Mouse (Mus musculus) left cerebral cortex, postnatal 36 days (tissue): ENCODE measurements at regions not wholly inside any gene's neighbourhood (a gene's known extent, or its start where the extent isn't known, plus 50 kb on each side); places are given as distances from the start of the nearest gene placed in this dataset.

Experiments
- DNase-seq, 2 experiments: peaks; one replicate each; pipeline ENCODE4 v3.0.0; 2021 to 2022; ENCODE audit warnings: low spot score in 2 of 2, mixed read lengths in 1 of 2
- intact Hi-C: fragments of 180-260 bp; cut with DNase I; formaldehyde crosslinking; loops from one replicate; pipeline ENCODE4 v1.15.1; 2025

DNA sequence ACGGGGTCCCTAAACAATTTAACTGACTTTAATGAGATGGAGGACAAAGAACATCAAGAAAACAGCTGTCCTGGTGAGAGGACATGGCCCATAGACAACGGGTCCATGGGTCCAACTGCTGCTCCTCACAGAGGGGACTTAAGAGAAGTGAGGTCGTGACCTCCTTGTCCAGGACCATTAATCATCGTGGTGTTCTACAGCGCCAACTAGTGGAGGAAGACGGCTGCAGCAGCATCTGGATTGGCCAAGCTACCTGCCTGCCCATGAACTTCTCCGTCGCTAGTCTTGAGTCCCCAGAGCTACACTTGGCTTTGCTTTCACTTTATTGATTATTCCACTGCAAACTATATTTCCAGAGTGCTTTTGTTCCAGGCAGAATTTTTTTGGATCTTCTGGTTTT is 86.6 kb upstream of the A230072I06Rik start:
- intact Hi-C loops: no loop called here
- DNase-seq: no peak

GRCm38 (mm10) chr8:12205909-12206308 is 72.7 kb upstream of the A230072I06Rik start:
- no peak for DNase-seq
- intact Hi-C loops: no loop called here

DNA sequence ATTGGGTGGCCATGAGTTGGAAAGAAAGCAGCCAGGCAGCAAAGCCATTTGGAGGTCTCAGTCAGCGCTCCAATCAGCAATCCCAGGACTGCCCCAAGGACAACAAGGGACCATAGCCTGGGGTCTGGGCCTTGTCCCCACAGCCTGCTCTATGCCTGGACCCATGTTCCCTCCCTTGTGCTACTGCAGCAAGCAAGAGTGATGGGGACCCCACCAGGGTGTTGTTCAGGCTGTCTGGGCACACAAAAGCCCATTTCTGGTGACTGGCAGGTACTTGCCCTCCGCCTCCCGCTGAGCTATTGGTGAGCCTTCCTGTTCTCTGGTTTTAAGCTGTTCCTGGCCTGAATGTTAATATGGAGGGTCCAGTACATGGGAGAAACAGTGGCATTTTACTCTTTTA is 71.2 kb upstream of the A230072I06Rik start:
- intact Hi-C loops: no loop called here

GRCm38 (mm10) chr8:12213774-12214173 is 64.8 kb upstream of the A230072I06Rik start:
- no peak for DNase-seq
- intact Hi-C loops: loop anchor here (10.0 kb wide), 1 partner anchor 171 kb away; no protein-coding TSS in a partner anchor

More for the DNA sequence above, 71.2 kb upstream of the A230072I06Rik start:
- DNase-seq: no peak

- DNase-seq: no peak
- intact Hi-C loops: loop anchor here (10.0 kb wide), 1 partner anchor 170 kb away; no protein-coding TSS in a partner anchor
Measured at GRCm38 (mm10) chr8:12214205-12215019, 64.2 kb upstream of the A230072I06Rik start.

DNA sequence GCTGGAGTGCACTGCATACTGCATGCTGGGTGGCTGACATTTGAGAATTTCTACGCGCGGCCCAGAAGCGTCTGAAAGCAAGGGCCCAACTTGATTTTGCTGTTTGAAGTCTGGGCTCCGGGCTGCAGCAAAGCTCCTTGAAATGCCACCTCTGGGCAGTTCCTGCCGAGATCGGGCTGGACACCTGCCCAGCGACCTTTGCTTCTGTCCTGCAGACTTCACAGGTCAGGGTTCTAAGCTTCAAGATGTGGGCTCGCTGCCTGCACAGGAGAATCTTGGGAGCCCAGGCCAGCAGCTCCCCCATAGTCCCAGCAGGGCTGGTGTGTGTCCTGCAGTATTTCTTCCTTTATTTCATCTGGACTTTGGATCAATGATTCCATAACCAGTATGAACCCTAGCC is 57.1 kb upstream of the A230072I06Rik start:
- DNase-seq: no peak
- intact Hi-C loops: no loop called here

DNA sequence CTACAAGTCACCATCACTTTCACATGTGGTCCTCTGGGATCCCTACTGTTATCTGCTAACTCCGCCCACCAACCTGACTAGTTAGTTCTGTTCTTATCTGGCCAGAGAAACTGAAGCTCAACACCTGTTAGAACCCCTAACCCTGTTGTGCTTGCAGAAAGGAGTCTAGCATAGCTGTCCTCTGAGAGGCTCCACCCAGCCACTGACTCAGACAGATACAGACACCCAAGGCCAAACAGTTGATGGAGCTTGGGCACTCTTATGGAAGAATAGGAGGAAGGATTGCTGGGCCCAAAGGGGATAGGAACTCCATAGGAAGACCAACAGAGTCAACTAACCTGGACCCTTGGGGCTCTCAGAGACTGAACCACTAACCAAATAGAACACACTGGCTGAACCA is 55.2 kb upstream of the A230072I06Rik start:
- intact Hi-C loops: no loop called here
- DNase-seq: no peak
